In genomic region chr13:67108194-67108820, GRCm38 (mm10) we compare ENCODE assay signal across 8 mouse cellular contexts. TPM values are rescaled to one million over a fixed set of nuclear protein-coding genes. Genes with fewer than 3 reads are reported as not detected.
DNase-seq lines count a peak whose midpoint lies in the region; ATAC-seq lines count a peak whose summit lies in the region.

Gene Gm28557 (minus strand): TSS chr13:67108604.

- H3K27ac ChIP-seq in heart, embryonic 14.5 days (replicated peaks in 1 of 2; ENCODE audit: control insufficient read depth in 1 of 2, insufficient read depth in 1 of 2, low read depth in 2 of 2, low read length in 2 of 2), result peak within 1 kb of the TSS; percentile 90 to 92
- peak within 1 kb of the TSS; percentile 90 for H3K27ac ChIP-seq in liver, embryonic 13.5 days
- H3K27ac ChIP-seq in stomach, embryonic 16.5 days (ENCODE audit: low read length), result peak within 1 kb of the TSS; percentile 97

- under 1% methylated on average over 17 of the region's 17 CpGs for WGBS in heart, embryonic 14.5 days
- WGBS in liver, embryonic 13.5 days (ENCODE audit: insufficient replicate concordance), result under 1% methylated on average over 17 of the region's 17 CpGs
- WGBS in stomach, embryonic 16.5 days, result under 1% methylated on average over 17 of the region's 17 CpGs

- no peaks in the 10 kb centered on the region for H3K9me3 ChIP-seq in heart, embryonic 14.5 days (ENCODE audit: control insufficient read depth, low read length)
- no peaks in the 10 kb centered on the region for H3K9me3 ChIP-seq in liver, embryonic 13.5 days (replicated peaks)
- H3K9me3 ChIP-seq in stomach, embryonic 16.5 days (replicated peaks; ENCODE audit: control insufficient read depth, low read length), result no peaks in the 10 kb centered on the region

- H3K27me3 ChIP-seq in heart, embryonic 14.5 days (ENCODE audit: control insufficient read depth, insufficient read depth, low read length), result no peaks in the 10 kb centered on the region
- no peaks in the 10 kb centered on the region for H3K27me3 ChIP-seq in liver, embryonic 13.5 days
- H3K27me3 ChIP-seq in stomach, embryonic 16.5 days (ENCODE audit: control insufficient read depth, insufficient read depth, low read length), result no peaks in the 10 kb centered on the region

- H3K9ac ChIP-seq in heart, embryonic 14.5 days (ENCODE audit: low read length), result peak within 1 kb of the TSS; percentile 82
- peak within 1 kb of the TSS; percentile 77 for H3K9ac ChIP-seq in liver, embryonic 13.5 days
- H3K9ac ChIP-seq in stomach, embryonic 16.5 days (ENCODE audit: low read length), result peak within 1 kb of the TSS; percentile 87

- peaks cover 10% of the 10 kb centered on the region for H3K36me3 ChIP-seq in heart, embryonic 14.5 days (ENCODE audit: control insufficient read depth, insufficient read depth, low read length)
- peaks cover 9% of the 10 kb centered on the region for H3K36me3 ChIP-seq in liver, embryonic 13.5 days
- peaks cover 9% of the 10 kb centered on the region for H3K36me3 ChIP-seq in stomach, embryonic 16.5 days (ENCODE audit: control insufficient read depth, insufficient read depth, low read length)

- H3K4me2 ChIP-seq in heart, embryonic 14.5 days (ENCODE audit: low read length), result peak within 1 kb of the TSS; percentile 80
- peak within 1 kb of the TSS; percentile 70 for H3K4me2 ChIP-seq in liver, embryonic 13.5 days
- peak within 1 kb of the TSS; percentile 71 for H3K4me2 ChIP-seq in stomach, embryonic 16.5 days (ENCODE audit: low read depth, low read length)

- peak within 1 kb of the TSS; percentile 62 to 65 for H3K4me3 ChIP-seq in heart, embryonic 14.5 days (ENCODE audit: control insufficient read depth in 1 of 2, insufficient read depth in 1 of 2, low read depth in 1 of 2, low read length in 2 of 2)
- peak within 1 kb of the TSS; percentile 65 for H3K4me3 ChIP-seq in liver, embryonic 13.5 days (replicated peaks)
- H3K4me3 ChIP-seq in stomach, embryonic 16.5 days (replicated peaks; ENCODE audit: low read length), result peak within 1 kb of the TSS; percentile 81

- ATAC-seq in heart, embryonic 14.5 days (ENCODE audit: insufficient number of reproducible peaks, insufficient read depth, low FRiP score, low read depth), result peak; percentile 98
- peak; percentile 96 for ATAC-seq in liver, embryonic 13.5 days (ENCODE audit: low read depth)
- peak; percentile 98 for ATAC-seq in stomach, embryonic 16.5 days (ENCODE audit: insufficient read depth, low FRiP score)

- H3K4me1 ChIP-seq in heart, embryonic 14.5 days (ENCODE audit: control insufficient read depth in 2 of 2, insufficient read depth in 2 of 2, low read length in 2 of 2), result peaks cover 5 to 7% of the 10 kb centered on the region in 2 experiments
- peaks cover 18% of the 10 kb centered on the region for H3K4me1 ChIP-seq in liver, embryonic 13.5 days (replicated peaks)
- H3K4me1 ChIP-seq in stomach, embryonic 16.5 days (ENCODE audit: control insufficient read depth, insufficient read depth, low read length), result peaks cover 8% of the 10 kb centered on the region

- DNase-seq in CD8-positive naive resting alpha-beta T cell, adult 2 months (ENCODE audit: low read depth in 2 of 2, low spot score in 2 of 2), result peak; percentile 83 to 88
- DNase-seq in c-Kit-negative CD71-positive TER-119-positive erythroid progenitor cells, embryonic 14.5 days (ENCODE audit: low read depth, low spot score), result peak; percentile 96
- DNase-seq in fibroblast of lung, adult 2 months (ENCODE audit: low read depth), result peak; percentile 98
- DNase-seq in kidney, postnatal 14 days, result peak; percentile 96
- peak; percentile 86 for DNase-seq in liver, embryonic 13.5 days
- DNase-seq in neural tube, embryonic 10.5 days (ENCODE audit: extremely low spot score, low spot score), result peak; percentile 82

RNA-seq across cellular contexts. Expression of gene Gm28557, which starts in this region (rescaled TPM):
- 1.6 and 2.7 TPM in 2 replicates for polyA plus RNA-seq in heart, embryonic 14.5 days (2014; fragmentation: Nextera tagmentation; extraction: Ambion mirVana)
- 1.4 and 1.7 TPM in 2 replicates for polyA plus RNA-seq in liver, embryonic 13.5 days (2015; fragmentation: Nextera tagmentation; extraction: Ambion mirVana)
- 3.1 and 3.3 TPM in 2 replicates for polyA plus RNA-seq in stomach, embryonic 16.5 days (2015; fragmentation: Nextera tagmentation; extraction: Ambion mirVana)

Comparison
In these comparisons a context has a peak if more than half of its experiments do, and no peak if none do; other contexts are left out.
1. Peak in every context shown above with its lines: DNase-seq, ATAC-seq, H3K4me3 ChIP-seq and H3K27ac ChIP-seq.